8 mouse cellular contexts compared by ENCODE assay signal in genomic region chr3:89394006-89394893, GRCm38 (mm10). TPM values are rescaled to one million over a fixed set of nuclear protein-coding genes. Genes with fewer than 3 reads are reported as not detected.
DNase-seq lines count a peak whose midpoint lies in the region; ATAC-seq and TF ChIP-seq lines count a peak whose summit lies in the region.

TSS of gene Zbtb7b (minus strand) at chr3:89394776.

- WGBS in embryonic facial prominence, embryonic 15.5 days = under 1% methylated on average over 39 of the region's 42 CpGs
- under 1% methylated on average over 38 of the region's 42 CpGs for WGBS in heart, embryonic 10.5 days
- under 1% methylated on average over 42 of the region's 42 CpGs for WGBS in kidney, embryonic 14.5 days
- WGBS in liver, embryonic 13.5 days (ENCODE audit: insufficient replicate concordance) = under 1% methylated on average over 40 of the region's 42 CpGs
- under 1% methylated on average over 39 of the region's 42 CpGs for WGBS in stomach, postnatal 0 days

- peak; percentile 43 for ATAC-seq in embryonic facial prominence, embryonic 15.5 days (ENCODE audit: insufficient number of reproducible peaks, low FRiP score, low TSS enrichment, low read depth)
- peak; percentile 57 for ATAC-seq in kidney, embryonic 14.5 days (ENCODE audit: low FRiP score, low TSS enrichment)
- ATAC-seq in liver, embryonic 13.5 days (ENCODE audit: low read depth) = peak; percentile 47
- peak; percentile 53 for ATAC-seq in stomach, postnatal 0 days (ENCODE audit: low FRiP score, low TSS enrichment)

- TF ChIP-seq CTCF in stomach, postnatal 0 days (IDR thresholded peaks at IDR 0.05; ENCODE audit: low read depth) = peak; percentile 63

- H3K4me1 ChIP-seq in embryonic facial prominence, embryonic 15.5 days = peaks cover 69% of the 10 kb centered on the region
- H3K4me1 ChIP-seq in heart, embryonic 10.5 days = peaks cover 71% of the 10 kb centered on the region
- peaks cover 32% of the 10 kb centered on the region for H3K4me1 ChIP-seq in kidney, embryonic 14.5 days (ENCODE audit: control insufficient read depth, insufficient read depth, low read length)
- H3K4me1 ChIP-seq in liver, embryonic 13.5 days (replicated peaks) = peaks cover 74% of the 10 kb centered on the region
- peaks cover 6% of the 10 kb centered on the region; the same call in 1 of the 2 replicates for H3K4me1 ChIP-seq in stomach, postnatal 0 days (replicated peaks; ENCODE audit: control insufficient read depth, insufficient read depth)

- H3K9me3 ChIP-seq in embryonic facial prominence, embryonic 15.5 days (replicated peaks) = no peaks in the 10 kb centered on the region
- no peaks in the 10 kb centered on the region for H3K9me3 ChIP-seq in heart, embryonic 10.5 days
- H3K9me3 ChIP-seq in kidney, embryonic 14.5 days (ENCODE audit: control insufficient read depth, low read length) = no peaks in the 10 kb centered on the region
- H3K9me3 ChIP-seq in liver, embryonic 13.5 days (replicated peaks) = no peaks in the 10 kb centered on the region
- no peaks in the 10 kb centered on the region for H3K9me3 ChIP-seq in stomach, postnatal 0 days (ENCODE audit: control insufficient read depth, low read length)

- peak within 1 kb of the TSS; percentile 58 for H3K4me3 ChIP-seq in embryonic facial prominence, embryonic 15.5 days (replicated peaks)
- peak within 1 kb of the TSS; percentile 79 for H3K4me3 ChIP-seq in heart, embryonic 10.5 days
- peak within 1 kb of the TSS; percentile 51 for H3K4me3 ChIP-seq in kidney, embryonic 14.5 days (ENCODE audit: low read length)
- H3K4me3 ChIP-seq in liver, embryonic 13.5 days (replicated peaks) = peak within 1 kb of the TSS; percentile 65
- peak within 1 kb of the TSS; percentile 76 for H3K4me3 ChIP-seq in stomach, postnatal 0 days (ENCODE audit: low read depth, low read length)

- no peaks in the 10 kb centered on the region for H3K27me3 ChIP-seq in embryonic facial prominence, embryonic 15.5 days
- peaks cover 5% of the 10 kb centered on the region; the same call in 1 of the 2 replicates for H3K27me3 ChIP-seq in heart, embryonic 10.5 days (ENCODE audit: insufficient read depth, poor library complexity, severe bottlenecking)
- H3K27me3 ChIP-seq in kidney, embryonic 14.5 days (ENCODE audit: control insufficient read depth, insufficient read depth, low read length) = no peaks in the 10 kb centered on the region
- peaks cover 31% of the 10 kb centered on the region for H3K27me3 ChIP-seq in liver, embryonic 13.5 days
- H3K27me3 ChIP-seq in stomach, postnatal 0 days (ENCODE audit: control insufficient read depth, insufficient read depth, low read length) = no peaks in the 10 kb centered on the region

- peak within 1 kb of the TSS; percentile 55 for H3K9ac ChIP-seq in embryonic facial prominence, embryonic 15.5 days
- H3K9ac ChIP-seq in kidney, embryonic 14.5 days (ENCODE audit: low read depth, low read length) = peak within 1 kb of the TSS; percentile 57; the same call in 1 of the 2 replicates
- peak within 1 kb of the TSS; percentile 78 for H3K9ac ChIP-seq in liver, embryonic 13.5 days
- peak within 1 kb of the TSS; percentile 79 for H3K9ac ChIP-seq in stomach, postnatal 0 days (ENCODE audit: low read length)

- peak; percentile 45 for TF ChIP-seq EP300 in stomach, postnatal 0 days (optimal IDR thresholded peaks at IDR 0.05)

- peak within 1 kb of the TSS; percentile 93 for H3K27ac ChIP-seq in embryonic facial prominence, embryonic 15.5 days (replicated peaks)
- H3K27ac ChIP-seq in heart, embryonic 10.5 days = peak within 1 kb of the TSS; percentile 93
- H3K27ac ChIP-seq in kidney, embryonic 14.5 days (ENCODE audit: low read depth, low read length) = peak within 1 kb of the TSS; percentile 74
- H3K27ac ChIP-seq in liver, embryonic 13.5 days = peak within 1 kb of the TSS; percentile 83
- H3K27ac ChIP-seq in stomach, postnatal 0 days (replicated peaks) = peak within 1 kb of the TSS; percentile 97

- H3K4me2 ChIP-seq in embryonic facial prominence, embryonic 15.5 days (replicated peaks) = peak within 1 kb of the TSS; percentile 98
- H3K4me2 ChIP-seq in kidney, embryonic 14.5 days (replicated peaks; ENCODE audit: low read depth, low read length) = peak within 1 kb of the TSS; percentile 99
- peak within 1 kb of the TSS; percentile 94 for H3K4me2 ChIP-seq in liver, embryonic 13.5 days
- peak within 1 kb of the TSS; percentile 99 for H3K4me2 ChIP-seq in stomach, postnatal 0 days (replicated peaks; ENCODE audit: low read depth)

- peak; percentile 75 for DNase-seq in CD4-positive, CD25-positive, alpha-beta regulatory T cell, adult 2 months (ENCODE audit: low read depth, low spot score)
- DNase-seq in adrenal gland, postnatal 25 days = peak; percentile 86
- DNase-seq in heart, embryonic 10.5 days (ENCODE audit: low spot score) = peak; percentile 91
- peak; percentile 63 for DNase-seq in liver, embryonic 13.5 days
- DNase-seq in naive thymus-derived CD4-positive, alpha-beta T cell, adult 2 months (ENCODE audit: low read depth) = peak; percentile 72
- DNase-seq in stomach, postnatal 0 days (ENCODE audit: low spot score) = peak; percentile 92

- H3K36me3 ChIP-seq in embryonic facial prominence, embryonic 15.5 days = no peaks in the 10 kb centered on the region
- peaks cover 2% of the 10 kb centered on the region; the same call in 1 of the 2 replicates for H3K36me3 ChIP-seq in heart, embryonic 10.5 days
- no peaks in the 10 kb centered on the region for H3K36me3 ChIP-seq in kidney, embryonic 14.5 days (ENCODE audit: control insufficient read depth, insufficient read depth, low read length)
- H3K36me3 ChIP-seq in liver, embryonic 13.5 days = no peaks in the 10 kb centered on the region
- no peaks in the 10 kb centered on the region for H3K36me3 ChIP-seq in stomach, postnatal 0 days (ENCODE audit: control insufficient read depth, insufficient read depth, low read length)

RNA-seq across cellular contexts. Expression of gene Zbtb7b, which starts in this region (rescaled TPM):
- 98.2 and 110 TPM in 2 replicates for total RNA-seq in adrenal gland, postnatal 25 days (2021)
- 8.2 and 9.0 TPM in 2 replicates for polyA plus RNA-seq in embryonic facial prominence, embryonic 15.5 days (2015; fragmentation: Nextera tagmentation; extraction: Ambion mirVana)
- 1.4 and 1.9 TPM in 2 replicates for polyA plus RNA-seq in heart, embryonic 10.5 days (2016; fragmentation: Nextera tagmentation; extraction: Ambion mirVana)
- polyA plus RNA-seq in kidney, embryonic 14.5 days (2014; fragmentation: Nextera tagmentation; extraction: Ambion mirVana) = 1.8 and 2.2 TPM in 2 replicates
- 0.97 and 1.8 TPM in 2 replicates for polyA plus RNA-seq in liver, embryonic 13.5 days (2015; fragmentation: Nextera tagmentation; extraction: Ambion mirVana)
- polyA plus RNA-seq in stomach, postnatal 0 days (2015; fragmentation: Nextera tagmentation; extraction: Ambion mirVana) = 7.9 and 9.1 TPM in 2 replicates

Comparison
In these comparisons a context has a peak if more than half of its experiments do, and no peak if none do; other contexts are left out.
1. Peak in every context shown above with its lines: DNase-seq, ATAC-seq, H3K4me3 ChIP-seq and H3K27ac ChIP-seq.